Mouse (Mus musculus): ENCODE results near the gene Senp1. TPM values are rescaled to one million over a fixed set of nuclear protein-coding genes. Genes with fewer than 3 reads are reported as not detected.
A peak's percentile ranks its signal among the peaks of the same experiment; 100 is the strongest.

Gene Senp1
- total and polyA plus RNA-seq, 2 experiments: 3.7 to 4.4 TPM

DNA sequence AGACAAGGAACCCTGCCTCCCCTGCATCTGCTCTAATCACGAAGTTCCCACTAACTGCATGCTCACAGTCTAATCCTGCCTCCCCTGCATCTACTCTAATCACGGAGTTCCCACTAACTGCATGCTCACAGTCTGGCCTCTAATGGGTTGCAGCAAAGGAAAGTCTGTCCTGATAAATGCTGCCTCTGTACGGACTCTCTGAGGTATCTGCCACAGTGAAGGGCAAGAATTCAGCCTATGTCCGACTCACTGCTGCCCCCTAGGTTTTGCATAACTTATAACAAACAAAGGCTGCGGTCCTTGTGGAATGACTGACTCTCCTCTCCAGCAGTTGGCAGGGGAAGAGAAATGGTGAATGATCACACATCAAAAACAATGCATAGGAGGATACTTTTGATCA, 38.3 kb downstream of the Senp1 start:
- 55% methylated on average over 5 of the region's 5 CpGs for WGBS

DNA sequence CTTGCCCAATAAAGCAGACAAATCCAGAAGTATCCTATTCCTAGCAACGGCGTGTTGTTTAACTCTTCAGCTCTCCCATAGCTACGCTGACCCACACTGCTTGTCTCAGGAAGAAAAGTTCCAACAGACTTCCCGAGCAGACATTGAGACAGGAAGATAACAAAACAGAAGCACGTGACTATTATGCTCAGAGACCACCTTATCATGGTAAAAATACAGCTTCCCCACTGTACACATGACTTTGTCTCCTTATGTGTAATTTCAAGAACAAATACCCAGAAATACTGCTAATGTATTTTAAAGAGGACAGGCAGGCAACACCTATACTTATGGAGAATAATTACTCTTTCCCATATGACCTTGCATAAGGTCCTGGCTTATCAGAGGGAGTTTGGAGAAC, 41.9 kb downstream of the Senp1 start:
- Histone ChIP-seq H3K27me3 (ENCODE audit: control insufficient read depth, insufficient read depth, low read length) (no peaks in the 10 kb centered on the region), H3K9ac (ENCODE audit: low read depth, low read length) (no peak overlapping the region), H3K4me1 (ENCODE audit: control insufficient read depth, insufficient read depth, low read length) (no peaks in the 10 kb centered on the region), H3K4me3 (ENCODE audit: insufficient read depth, low read depth, low read length) (no peak overlapping the region), H3K27ac (replicated peaks; ENCODE audit: insufficient read depth, low read depth, low read length) (no peak overlapping the region), H3K79me2 (ENCODE audit: control insufficient read depth, insufficient read depth, low read length) (no peaks in the 10 kb centered on the region), H3K36me3 (ENCODE audit: control insufficient read depth, insufficient read depth, low read length) (peaks cover 27% of the 10 kb centered on the region)
- WGBS: 80% methylated on average over 5 of the region's 5 CpGs
- DNase-seq (ENCODE audit: extremely low read depth, low read depth, low spot score): no peak
- TF ChIP-seq POLR2A (IDR thresholded peaks at IDR 0.05; ENCODE audit: extremely low read depth, insufficient read depth, low read length) (no peak), CTCF (IDR thresholded peaks at IDR 0.05; ENCODE audit: low read depth, low read length) (no peak)

More for the DNA sequence above, 38.3 kb downstream of the Senp1 start:
- TF ChIP-seq POLR2A (IDR thresholded peaks at IDR 0.05; ENCODE audit: extremely low read depth, insufficient read depth, low read length) (no peak), CTCF (IDR thresholded peaks at IDR 0.05; ENCODE audit: low read depth, low read length) (peak; percentile 30; the same call in 1 of the 2 replicates)
- H3K4me3 ChIP-seq (ENCODE audit: insufficient read depth, low read depth, low read length): no peak overlapping the region
- no peaks in the 10 kb centered on the region for H3K27me3 ChIP-seq (ENCODE audit: control insufficient read depth, insufficient read depth, low read length)
- no peaks in the 10 kb centered on the region for H3K4me1 ChIP-seq (ENCODE audit: control insufficient read depth, insufficient read depth, low read length)
- DNase-seq (ENCODE audit: extremely low read depth, low read depth, low spot score): peak; percentile 24
- H3K9ac ChIP-seq (ENCODE audit: low read depth, low read length): no peak overlapping the region
- no peak overlapping the region for H3K27ac ChIP-seq (replicated peaks; ENCODE audit: insufficient read depth, low read depth, low read length)
- H3K79me2 ChIP-seq (ENCODE audit: control insufficient read depth, insufficient read depth, low read length): no peaks in the 10 kb centered on the region
- H3K36me3 ChIP-seq (ENCODE audit: control insufficient read depth, insufficient read depth, low read length): peaks cover 25% of the 10 kb centered on the region

DNA sequence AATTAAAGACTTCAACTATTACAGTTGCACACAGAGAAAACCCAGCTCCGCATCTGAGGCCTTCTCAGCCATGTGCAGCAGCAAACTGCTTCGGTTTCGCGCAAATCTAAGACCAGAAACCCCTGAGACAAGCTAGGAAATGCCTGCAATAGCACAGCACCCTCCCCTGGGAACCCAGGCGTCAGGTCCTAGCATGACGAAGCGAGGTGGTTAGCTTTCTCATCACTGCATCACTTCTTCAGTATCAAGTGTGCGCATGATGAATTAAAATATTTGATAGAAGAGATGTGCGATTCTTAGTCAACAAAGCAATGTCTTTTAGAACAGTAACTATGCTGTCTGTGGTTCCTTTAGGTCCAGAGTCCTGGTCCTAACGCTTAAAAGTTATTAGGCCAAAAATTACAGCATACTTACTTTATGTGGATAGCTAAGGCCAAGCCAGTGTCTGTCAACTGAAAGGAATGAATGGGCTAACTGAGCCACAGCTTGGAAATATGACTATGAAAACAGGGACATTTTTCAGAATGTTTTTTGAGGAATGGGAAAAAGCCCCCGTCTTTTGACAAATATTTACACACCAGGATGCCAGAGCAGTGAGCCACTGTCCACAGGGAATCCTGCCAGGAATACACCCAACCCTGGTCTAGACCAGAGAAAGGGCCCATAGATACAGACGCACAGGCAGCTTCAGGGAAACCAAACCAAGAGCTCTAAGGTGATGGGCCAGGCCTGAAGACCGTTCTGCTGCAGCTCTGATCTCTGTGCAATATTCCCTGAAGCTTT, 44.4 kb downstream of the Senp1 start:
- Histone ChIP-seq H3K36me3 (ENCODE audit: control insufficient read depth, insufficient read depth, low read length) (peaks cover 46% of the 10 kb centered on the region), H3K4me3 (ENCODE audit: insufficient read depth, low read depth, low read length) (no peak overlapping the region), H3K79me2 (ENCODE audit: control insufficient read depth, insufficient read depth, low read length) (no peaks in the 10 kb centered on the region), H3K27me3 (ENCODE audit: control insufficient read depth, insufficient read depth, low read length) (no peaks in the 10 kb centered on the region), H3K4me1 (ENCODE audit: control insufficient read depth, insufficient read depth, low read length) (no peaks in the 10 kb centered on the region), H3K27ac (replicated peaks; ENCODE audit: insufficient read depth, low read depth, low read length) (no peak overlapping the region), H3K9ac (ENCODE audit: low read depth, low read length) (no peak overlapping the region)
- 91% methylated on average over 13 of the region's 13 CpGs for WGBS
- TF ChIP-seq POLR2A (IDR thresholded peaks at IDR 0.05; ENCODE audit: extremely low read depth, insufficient read depth, low read length) (no peak), CTCF (IDR thresholded peaks at IDR 0.05; ENCODE audit: low read depth, low read length) (no peak)
- DNase-seq (ENCODE audit: extremely low read depth, low read depth, low spot score): no peak

DNA sequence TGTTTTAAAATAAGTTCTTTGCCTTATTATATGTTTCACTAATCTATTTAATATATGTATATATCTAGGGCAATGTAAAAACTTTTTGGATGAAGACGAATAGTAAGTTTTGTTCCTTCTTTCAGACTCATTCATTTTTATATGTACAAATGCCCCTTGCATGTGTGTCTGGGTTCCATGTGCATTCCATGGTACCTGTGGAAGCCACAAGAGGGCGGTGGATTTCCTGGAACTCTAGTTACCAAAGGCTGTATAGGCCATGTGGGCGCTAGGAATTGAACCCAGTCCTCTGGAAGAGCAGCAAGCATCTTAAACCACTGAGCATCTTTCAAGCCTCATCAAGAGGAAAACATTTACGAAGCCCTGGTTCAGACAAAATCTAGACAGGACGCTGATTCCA, 49.2 kb downstream of the Senp1 start:
- Histone ChIP-seq H3K27ac (replicated peaks; ENCODE audit: insufficient read depth, low read depth, low read length) (no peak overlapping the region), H3K4me3 (ENCODE audit: insufficient read depth, low read depth, low read length) (no peak overlapping the region), H3K9ac (ENCODE audit: low read depth, low read length) (no peak overlapping the region), H3K4me1 (ENCODE audit: control insufficient read depth, insufficient read depth, low read length) (no peaks in the 10 kb centered on the region), H3K36me3 (ENCODE audit: control insufficient read depth, insufficient read depth, low read length) (peaks cover 58% of the 10 kb centered on the region), H3K79me2 (ENCODE audit: control insufficient read depth, insufficient read depth, low read length) (no peaks in the 10 kb centered on the region), H3K27me3 (ENCODE audit: control insufficient read depth, insufficient read depth, low read length) (no peaks in the 10 kb centered on the region)
- DNase-seq (ENCODE audit: extremely low read depth, low read depth, low spot score): no peak
- TF ChIP-seq CTCF (IDR thresholded peaks at IDR 0.05; ENCODE audit: low read depth, low read length) (no peak), POLR2A (IDR thresholded peaks at IDR 0.05; ENCODE audit: extremely low read depth, insufficient read depth, low read length) (no peak)
- WGBS: 95% methylated on average over 5 of the region's 5 CpGs

DNA sequence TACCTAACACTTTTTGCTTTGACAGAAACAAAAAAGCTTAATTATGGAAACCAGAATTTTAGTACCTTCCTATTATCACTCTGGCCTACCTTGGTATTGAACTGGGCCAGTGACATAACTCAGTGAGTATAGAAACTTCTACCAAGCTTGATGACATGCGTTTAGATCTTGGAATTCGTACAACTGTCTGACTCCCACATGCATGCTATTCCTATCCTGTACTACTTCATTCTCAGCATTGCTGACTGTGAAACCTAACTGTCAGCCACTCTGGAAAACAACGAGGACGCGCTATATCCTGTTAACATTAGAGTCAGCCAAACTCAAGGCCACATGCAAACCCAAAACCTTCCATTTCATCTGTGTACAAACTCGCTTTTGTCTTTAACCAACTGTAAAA, 49.6 kb downstream of the Senp1 start:
- no peaks in the 10 kb centered on the region for H3K4me1 ChIP-seq (ENCODE audit: control insufficient read depth, insufficient read depth, low read length)
- H3K79me2 ChIP-seq (ENCODE audit: control insufficient read depth, insufficient read depth, low read length): no peaks in the 10 kb centered on the region
- H3K27ac ChIP-seq (replicated peaks; ENCODE audit: insufficient read depth, low read depth, low read length): no peak overlapping the region
- no peak overlapping the region for H3K9ac ChIP-seq (ENCODE audit: low read depth, low read length)
- no peaks in the 10 kb centered on the region for H3K27me3 ChIP-seq (ENCODE audit: control insufficient read depth, insufficient read depth, low read length)
- H3K4me3 ChIP-seq (ENCODE audit: insufficient read depth, low read depth, low read length): no peak overlapping the region
- WGBS: 92% methylated on average over 6 of the region's 6 CpGs
- TF ChIP-seq POLR2A (IDR thresholded peaks at IDR 0.05; ENCODE audit: extremely low read depth, insufficient read depth, low read length) (no peak), CTCF (IDR thresholded peaks at IDR 0.05; ENCODE audit: low read depth, low read length) (no peak)
- no peak for DNase-seq (ENCODE audit: extremely low read depth, low read depth, low spot score)
- peaks cover 56% of the 10 kb centered on the region for H3K36me3 ChIP-seq (ENCODE audit: control insufficient read depth, insufficient read depth, low read length)

DNA sequence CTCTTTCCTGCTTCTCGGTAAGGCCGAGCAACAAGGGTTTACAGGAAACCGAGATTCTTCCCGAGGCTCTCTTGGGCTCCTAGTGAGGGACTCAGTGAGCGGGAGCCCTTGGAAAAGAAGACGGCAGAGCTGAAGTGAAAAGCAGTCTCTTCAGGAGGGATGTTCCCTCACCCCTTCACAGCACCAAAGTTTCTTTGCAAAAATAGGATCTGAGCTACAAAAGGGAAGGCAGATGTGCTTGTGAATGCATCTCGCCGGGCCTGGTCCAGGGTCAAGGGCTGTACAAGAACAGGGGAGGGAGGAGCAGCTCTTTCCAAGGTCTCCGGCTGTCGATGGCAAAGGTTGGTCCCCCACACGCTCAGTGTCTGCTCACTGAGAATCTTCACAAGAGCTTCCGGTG, 51.0 kb downstream of the Senp1 start:
- Histone ChIP-seq H3K79me2 (ENCODE audit: control insufficient read depth, insufficient read depth, low read length) (no peaks in the 10 kb centered on the region), H3K4me3 (ENCODE audit: insufficient read depth, low read depth, low read length) (no peak overlapping the region), H3K9ac (ENCODE audit: low read depth, low read length) (no peak overlapping the region), H3K4me1 (ENCODE audit: control insufficient read depth, insufficient read depth, low read length) (no peaks in the 10 kb centered on the region), H3K27me3 (ENCODE audit: control insufficient read depth, insufficient read depth, low read length) (no peaks in the 10 kb centered on the region), H3K36me3 (ENCODE audit: control insufficient read depth, insufficient read depth, low read length) (peaks cover 52% of the 10 kb centered on the region), H3K27ac (replicated peaks; ENCODE audit: insufficient read depth, low read depth, low read length) (no peak overlapping the region)
- no peak for TF ChIP-seq CTCF (IDR thresholded peaks at IDR 0.05; ENCODE audit: low read depth, low read length)
- no peak for TF ChIP-seq POLR2A (IDR thresholded peaks at IDR 0.05; ENCODE audit: extremely low read depth, insufficient read depth, low read length)
- no peak for DNase-seq (ENCODE audit: extremely low read depth, low read depth, low spot score)
- WGBS: 94% methylated on average over 12 of the region's 12 CpGs

Measured in liver, adult 2 months (tissue).